Mouse (Mus musculus): ENCODE data around the gene Ncam2. TPM values are rescaled to one million over a fixed set of nuclear protein-coding genes. Genes with fewer than 3 reads are reported as not detected.
A peak's percentile ranks its signal among the peaks of the same experiment; 100 is the strongest.

Ncam2 gene
- under 1 TPM in 1 of 2 experiments, not detected in 1; 0.10 TPM for total RNA-seq (2021)
- long read RNA-seq, experiment 1, result 0 reads
- long read RNA-seq, experiment 2, result 0 reads

- peak; percentile 19 to 30 for DNase-seq
Measured at GRCm38 (mm10) chr16:81200201-81201071, at the start of gene Ncam2. Ncam2 (plus strand) TSS chr16:81200697.

- no peak for DNase-seq
Measured at GRCm38 (mm10) chr16:81170828-81171227, 29.7 kb upstream of the Ncam2 start.

GRCm38 (mm10) chr16:81175302-81175943, 25.1 kb upstream of the Ncam2 start:
- no peak for DNase-seq

GRCm38 (mm10) chr16:81179801-81180200, 20.7 kb upstream of the Ncam2 start:
- no peak for DNase-seq

- DNase-seq, result no peak
Measured at GRCm38 (mm10) chr16:81187579-81188179, 12.8 kb upstream of the Ncam2 start.

- DNase-seq, result no peak
Measured at GRCm38 (mm10) chr16:81191621-81192020, 8.9 kb upstream of the Ncam2 start.

GRCm38 (mm10) chr16:81192607-81193006, 7.9 kb upstream of the Ncam2 start:
- no peak for DNase-seq

GRCm38 (mm10) chr16:81199467-81199866, 1.0 kb upstream of the Ncam2 start:
- DNase-seq, result no peak

- no peak for DNase-seq
Measured at GRCm38 (mm10) chr16:81201471-81201870, 974 bp downstream of the Ncam2 start.

- DNase-seq, result peak; percentile 3 to 47
Measured at GRCm38 (mm10) chr16:81201992-81202391, 1.5 kb downstream of the Ncam2 start.

- DNase-seq, result no peak
Measured at GRCm38 (mm10) chr16:81202721-81203161, 2.2 kb downstream of the Ncam2 start.

GRCm38 (mm10) chr16:81204405-81205034, 4.0 kb downstream of the Ncam2 start:
- no peak for DNase-seq

GRCm38 (mm10) chr16:81221176-81221575, 20.7 kb downstream of the Ncam2 start:
- no peak for DNase-seq

GRCm38 (mm10) chr16:81223841-81224240, 23.3 kb downstream of the Ncam2 start:
- no peak for DNase-seq

- DNase-seq, result no peak
Measured at GRCm38 (mm10) chr16:81224253-81224652, 23.8 kb downstream of the Ncam2 start.

- DNase-seq, result no peak
Measured at GRCm38 (mm10) chr16:81254875-81255274, 54.4 kb downstream of the Ncam2 start.

- DNase-seq, result no peak
Measured at GRCm38 (mm10) chr16:81260429-81260828, 59.9 kb downstream of the Ncam2 start.

- peak; percentile 18 to 36 for DNase-seq
Measured at GRCm38 (mm10) chr16:81273597-81274360, 73.3 kb downstream of the Ncam2 start.

GRCm38 (mm10) chr16:81284241-81284640, 83.7 kb downstream of the Ncam2 start:
- DNase-seq, result peak; percentile 7 to 58

GRCm38 (mm10) chr16:81284859-81285837, 84.7 kb downstream of the Ncam2 start:
- DNase-seq, result no peak

All from heart, adult 18-20 months (tissue).